Mouse (Mus musculus): ENCODE results near the gene Tenm2. TPM values are rescaled to one million over a fixed set of nuclear protein-coding genes. Genes with fewer than 3 reads are reported as not detected.
A peak's percentile ranks its signal among the peaks of the same experiment; 100 is the strongest.

Gene Tenm2
- polyA plus RNA-seq, 1 experiment from 2014 or later: 8.6 TPM

- peaks cover 25% of the 10 kb centered on the region for H3K4me1 ChIP-seq
- no peak overlapping the region for H3K4me2 ChIP-seq (replicated peaks)
- H3K27ac ChIP-seq: no peak overlapping the region
- ATAC-seq (ENCODE audit: low FRiP score, low read depth): no peak
- H3K27me3 ChIP-seq (replicated peaks): no peaks in the 10 kb centered on the region
- H3K9ac ChIP-seq: no peak overlapping the region
- H3K36me3 ChIP-seq: no peaks in the 10 kb centered on the region
- 84% methylated on average over 7 of the region's 7 CpGs for WGBS
- no peak overlapping the region for H3K4me3 ChIP-seq
- H3K9me3 ChIP-seq: no peaks in the 10 kb centered on the region
These were observed 1011.9 kb downstream of the Tenm2 start for GRCm38 (mm10) chr11:36223716-36224439.

- Histone ChIP-seq H3K4me3 (no peak overlapping the region), H3K4me1 (peaks cover 25% of the 10 kb centered on the region), H3K27ac (no peak overlapping the region), H3K9me3 (no peaks in the 10 kb centered on the region), H3K27me3 (replicated peaks) (no peaks in the 10 kb centered on the region), H3K36me3 (no peaks in the 10 kb centered on the region), H3K4me2 (replicated peaks) (no peak overlapping the region), H3K9ac (no peak overlapping the region)
- WGBS: 76% methylated on average over 3 of the region's 3 CpGs
- no peak for ATAC-seq (ENCODE audit: low FRiP score, low read depth)
These were observed 1013.7 kb downstream of the Tenm2 start for GRCm38 (mm10) chr11:36222071-36222470.

- H3K4me3 ChIP-seq: peak overlapping the region; percentile 7; the same call in 1 of the 2 replicates
- 13% methylated on average over 10 of the region's 10 CpGs for WGBS
- peak overlapping the region; percentile 48 for H3K4me2 ChIP-seq (replicated peaks)
- no peaks in the 10 kb centered on the region for H3K9me3 ChIP-seq
- H3K27me3 ChIP-seq (replicated peaks): no peaks in the 10 kb centered on the region
- ATAC-seq (ENCODE audit: low FRiP score, low read depth): peak; percentile 86
- H3K27ac ChIP-seq: no peak overlapping the region
- H3K36me3 ChIP-seq: no peaks in the 10 kb centered on the region
- no peak overlapping the region for H3K9ac ChIP-seq
- H3K4me1 ChIP-seq: peaks cover 25% of the 10 kb centered on the region
These were observed 1014.3 kb downstream of the Tenm2 start for GRCm38 (mm10) chr11:36221271-36221975.

- Histone ChIP-seq H3K9ac (no peak overlapping the region), H3K4me1 (peaks cover 18% of the 10 kb centered on the region), H3K27me3 (replicated peaks) (no peaks in the 10 kb centered on the region), H3K27ac (no peak overlapping the region; the same call in 1 of the 2 replicates), H3K36me3 (no peaks in the 10 kb centered on the region), H3K4me2 (replicated peaks) (no peak overlapping the region), H3K4me3 (no peak overlapping the region), H3K9me3 (no peaks in the 10 kb centered on the region)
- ATAC-seq (ENCODE audit: low FRiP score, low read depth): peak; percentile 51; the same call in 1 of the 2 replicates
- WGBS: 11% methylated on average over 5 of the region's 5 CpGs
These were observed 1015.1 kb downstream of the Tenm2 start for GRCm38 (mm10) chr11:36220651-36221050.

GRCm38 (mm10) chr11:36219586-36219985 is 1016.2 kb downstream of the Tenm2 start:
- 38% methylated on average over 4 of the region's 4 CpGs for WGBS
- ATAC-seq (ENCODE audit: low FRiP score, low read depth): no peak
- H3K4me2 ChIP-seq (replicated peaks): no peak overlapping the region
- no peak overlapping the region for H3K27ac ChIP-seq
- H3K9ac ChIP-seq: no peak overlapping the region
- H3K4me3 ChIP-seq: no peak overlapping the region
- no peaks in the 10 kb centered on the region for H3K9me3 ChIP-seq
- H3K4me1 ChIP-seq: peaks cover 14% of the 10 kb centered on the region
- no peaks in the 10 kb centered on the region for H3K36me3 ChIP-seq
- no peaks in the 10 kb centered on the region for H3K27me3 ChIP-seq (replicated peaks)

- ATAC-seq (ENCODE audit: low FRiP score, low read depth): no peak
These were observed 1021.2 kb downstream of the Tenm2 start for GRCm38 (mm10) chr11:36214589-36214988.

GRCm38 (mm10) chr11:36204381-36204780 is 1031.4 kb downstream of the Tenm2 start:
- WGBS: 66% methylated on average over 6 of the region's 6 CpGs
- no peak overlapping the region for H3K4me2 ChIP-seq (replicated peaks)
- H3K27ac ChIP-seq: no peak overlapping the region
- H3K9ac ChIP-seq: no peak overlapping the region
- H3K36me3 ChIP-seq: no peaks in the 10 kb centered on the region
- no peaks in the 10 kb centered on the region for H3K4me1 ChIP-seq
- no peak for ATAC-seq (ENCODE audit: low FRiP score, low read depth)
- H3K4me3 ChIP-seq: no peak overlapping the region
- no peaks in the 10 kb centered on the region for H3K27me3 ChIP-seq (replicated peaks)
- H3K9me3 ChIP-seq: no peaks in the 10 kb centered on the region

More at GRCm38 (mm10) chr11:36214589-36214988, 1021.2 kb downstream of the Tenm2 start:
- Histone ChIP-seq H3K9ac (no peak overlapping the region), H3K4me3 (no peak overlapping the region), H3K27me3 (replicated peaks) (no peaks in the 10 kb centered on the region), H3K36me3 (no peaks in the 10 kb centered on the region), H3K9me3 (no peaks in the 10 kb centered on the region), H3K4me1 (no peaks in the 10 kb centered on the region), H3K27ac (no peak overlapping the region), H3K4me2 (replicated peaks) (no peak overlapping the region)
- 80% methylated on average over 3 of the region's 3 CpGs for WGBS

GRCm38 (mm10) chr11:36203896-36204295 is 1031.9 kb downstream of the Tenm2 start:
- H3K27me3 ChIP-seq (replicated peaks): no peaks in the 10 kb centered on the region
- WGBS: 79% methylated on average over 1 of the region's 1 CpGs
- no peak overlapping the region for H3K4me3 ChIP-seq

GRCm38 (mm10) chr11:36194348-36194747 is 1041.4 kb downstream of the Tenm2 start:
- no peaks in the 10 kb centered on the region for H3K9me3 ChIP-seq
- no peaks in the 10 kb centered on the region for H3K27me3 ChIP-seq (replicated peaks)
- H3K9ac ChIP-seq: no peak overlapping the region
- H3K27ac ChIP-seq: no peak overlapping the region
- ATAC-seq (ENCODE audit: low FRiP score, low read depth): no peak
- no peaks in the 10 kb centered on the region for H3K36me3 ChIP-seq
- H3K4me2 ChIP-seq (replicated peaks): no peak overlapping the region
- no peaks in the 10 kb centered on the region for H3K4me1 ChIP-seq
- H3K4me3 ChIP-seq: no peak overlapping the region
- WGBS: 59% methylated on average over 2 of the region's 2 CpGs

More at GRCm38 (mm10) chr11:36203896-36204295, 1031.9 kb downstream of the Tenm2 start:
- Histone ChIP-seq H3K9me3 (no peaks in the 10 kb centered on the region), H3K9ac (no peak overlapping the region), H3K27ac (no peak overlapping the region), H3K4me1 (no peaks in the 10 kb centered on the region), H3K4me2 (replicated peaks) (no peak overlapping the region), H3K36me3 (no peaks in the 10 kb centered on the region)
- ATAC-seq (ENCODE audit: low FRiP score, low read depth): no peak

GRCm38 (mm10) chr11:36176106-36176505 is 1059.7 kb downstream of the Tenm2 start:
- H3K4me2 ChIP-seq (replicated peaks): no peak overlapping the region
- no peak overlapping the region for H3K9ac ChIP-seq
- no peaks in the 10 kb centered on the region for H3K4me1 ChIP-seq
- no peak for ATAC-seq (ENCODE audit: low FRiP score, low read depth)
- no peaks in the 10 kb centered on the region for H3K36me3 ChIP-seq
- no peaks in the 10 kb centered on the region for H3K27me3 ChIP-seq (replicated peaks)
- H3K27ac ChIP-seq: no peak overlapping the region
- WGBS: 76% methylated on average over 7 of the region's 7 CpGs
- H3K9me3 ChIP-seq: no peaks in the 10 kb centered on the region
- no peak overlapping the region for H3K4me3 ChIP-seq

GRCm38 (mm10) chr11:36173076-36173690 is 1062.6 kb downstream of the Tenm2 start:
- no peak for ATAC-seq (ENCODE audit: low FRiP score, low read depth)

GRCm38 (mm10) chr11:36172520-36172919 is 1063.2 kb downstream of the Tenm2 start:
- no peak overlapping the region for H3K4me3 ChIP-seq
- ATAC-seq (ENCODE audit: low FRiP score, low read depth): no peak
- 35% methylated on average over 6 of the region's 6 CpGs for whole genome bisulfite sequencing

More at GRCm38 (mm10) chr11:36173076-36173690, 1062.6 kb downstream of the Tenm2 start:
- no peaks in the 10 kb centered on the region for H3K36me3 ChIP-seq
- no peak overlapping the region for H3K4me2 ChIP-seq (replicated peaks)
- no peak overlapping the region for H3K4me3 ChIP-seq
- WGBS: 27% methylated on average over 11 of the region's 11 CpGs
- no peaks in the 10 kb centered on the region for H3K27me3 ChIP-seq (replicated peaks)
- no peak overlapping the region for H3K27ac ChIP-seq
- no peaks in the 10 kb centered on the region for H3K4me1 ChIP-seq
- no peak overlapping the region for H3K9ac ChIP-seq
- H3K9me3 ChIP-seq: no peaks in the 10 kb centered on the region

More at GRCm38 (mm10) chr11:36172520-36172919, 1063.2 kb downstream of the Tenm2 start:
- Histone ChIP-seq H3K36me3 (no peaks in the 10 kb centered on the region), H3K9ac (no peak overlapping the region), H3K27ac (no peak overlapping the region), H3K9me3 (no peaks in the 10 kb centered on the region), H3K4me1 (no peaks in the 10 kb centered on the region), H3K4me2 (replicated peaks) (no peak overlapping the region), H3K27me3 (replicated peaks) (no peaks in the 10 kb centered on the region)
